Mouse (Mus musculus): ENCODE results near the gene Gm44511.

The Gm44511 gene

GRCm38 (mm10) chr6:128826132-128826531, at the start of gene Gm44511, which contains the start of gene Klrb1b:
Gene Gm44511 (minus strand): TSS chr6:128826315.
Gene Klrb1b (minus strand): TSS chr6:128826331.
- in situ Hi-C loops (cut with MboI; ENCODE audit: low pct_unique_long_range_greater_than_20kb in 1 of 2, low sequenced_read_pairs in 2 of 2, unreplicated experiment in 1 of 2) = loop anchor here (25.0 kb wide), 2 partner anchors 536 to 711 kb away; partner anchors contain the start of gene Gabarapl1 (in 1 of the 2)

DNA sequence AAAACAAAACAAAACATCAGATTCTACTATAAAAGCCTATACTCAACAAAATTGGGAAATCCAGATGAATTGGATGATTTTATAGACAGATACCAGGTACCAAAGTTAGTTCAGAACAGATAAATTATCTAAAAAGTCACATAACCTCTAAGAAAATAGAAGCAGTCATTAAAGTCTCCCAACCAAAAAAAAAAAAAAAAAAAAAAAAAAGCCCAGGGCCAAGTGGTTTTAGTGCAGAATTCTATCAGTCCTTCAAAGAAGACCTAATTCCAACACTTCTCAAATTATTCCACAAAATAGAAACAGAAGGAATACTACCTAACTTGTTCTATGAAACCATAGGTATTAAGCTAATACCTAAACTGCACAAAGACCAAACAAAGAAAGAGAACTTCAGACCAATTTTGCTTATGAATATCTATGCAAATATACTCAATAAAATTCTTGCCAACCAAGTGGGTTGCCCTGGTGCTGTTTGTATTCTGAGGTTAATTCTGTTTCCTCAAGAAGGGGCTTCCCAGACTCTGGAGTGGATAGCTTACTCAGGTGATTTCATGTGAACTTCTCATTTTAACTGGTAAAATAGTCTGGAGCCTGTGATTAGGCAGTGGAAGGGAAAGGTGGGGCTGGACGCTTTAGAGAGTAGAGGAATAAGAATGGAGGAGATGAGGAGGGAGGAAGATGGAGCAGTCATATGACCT, 45.9 kb upstream of the Gm44511 start:
- in situ Hi-C loops (cut with MboI; ENCODE audit: low pct_unique_long_range_greater_than_20kb in 1 of 2, low sequenced_read_pairs in 2 of 2, unreplicated experiment in 1 of 2) = no loop called here

DNA sequence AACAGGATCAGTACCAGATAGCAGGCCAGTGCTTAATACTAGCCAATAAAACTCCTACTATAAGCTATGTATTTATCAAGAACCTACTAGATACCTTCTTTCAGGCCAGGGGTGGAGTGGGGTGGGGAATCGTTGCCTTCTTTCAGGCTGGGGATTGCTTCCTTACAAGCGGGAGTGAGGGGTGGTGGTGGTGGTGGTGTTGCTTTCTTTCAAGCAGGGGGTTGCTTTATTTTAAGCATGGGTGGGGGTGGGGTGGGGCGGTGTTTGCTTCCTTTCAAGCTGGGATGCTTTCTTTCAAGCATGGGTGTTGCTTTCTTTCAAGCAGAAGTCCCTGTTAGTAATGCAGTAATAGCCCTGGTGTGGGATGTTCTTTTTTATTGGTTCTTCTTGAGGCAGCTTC, 42.7 kb upstream of the Gm44511 start:
- in situ Hi-C loops (cut with MboI; ENCODE audit: low pct_unique_long_range_greater_than_20kb in 1 of 2, low sequenced_read_pairs in 2 of 2, unreplicated experiment in 1 of 2) = no loop called here

- in situ Hi-C loops (cut with MboI; ENCODE audit: low pct_unique_long_range_greater_than_20kb in 1 of 2, low sequenced_read_pairs in 2 of 2, unreplicated experiment in 1 of 2) = no loop called here
Measured at GRCm38 (mm10) chr6:128857976-128858375, 31.9 kb upstream of the Gm44511 start.

DNA sequence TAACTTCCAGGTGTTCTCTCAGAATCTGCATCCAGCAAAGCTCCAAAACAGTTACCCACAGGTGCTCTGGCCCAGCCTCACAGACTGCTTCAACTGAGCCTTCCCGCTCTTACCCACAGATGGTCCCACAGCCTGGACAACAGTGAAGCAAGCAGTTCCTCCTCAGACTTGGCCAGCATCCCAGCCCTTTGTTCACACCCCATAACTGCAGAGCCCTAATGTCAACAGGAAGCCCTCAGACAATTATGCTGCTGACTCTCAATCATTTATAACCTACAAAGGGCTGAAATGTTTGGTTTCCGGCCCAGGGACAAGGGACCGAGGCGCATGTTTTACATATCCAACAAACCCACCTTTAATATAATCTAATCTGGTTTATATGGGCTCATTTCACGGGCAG, 30.1 kb upstream of the Gm44511 start:
- in situ Hi-C loops (cut with MboI; ENCODE audit: low pct_unique_long_range_greater_than_20kb in 1 of 2, low sequenced_read_pairs in 2 of 2, unreplicated experiment in 1 of 2) = no loop called here

DNA sequence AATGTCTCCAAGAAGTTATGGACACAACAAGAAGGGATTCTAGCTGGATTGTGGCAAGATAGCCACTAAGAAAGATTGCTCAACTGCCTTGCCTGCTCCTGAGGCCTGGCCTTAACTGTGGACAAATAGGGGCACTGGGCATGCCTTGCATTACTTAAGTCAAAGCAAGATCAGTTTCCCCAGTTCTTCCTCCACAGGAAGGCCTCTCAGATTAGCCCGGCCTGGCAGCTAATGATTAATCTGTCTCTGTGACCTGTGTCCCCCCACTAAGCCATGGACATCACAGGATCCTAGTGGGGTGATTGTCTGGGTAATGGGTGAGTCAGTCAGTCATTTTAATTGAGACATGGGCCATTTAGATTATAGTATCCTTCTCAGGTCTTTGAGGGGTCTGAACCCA, 29.4 kb upstream of the Gm44511 start:
- in situ Hi-C loops (cut with MboI; ENCODE audit: low pct_unique_long_range_greater_than_20kb in 1 of 2, low sequenced_read_pairs in 2 of 2, unreplicated experiment in 1 of 2) = no loop called here

DNA sequence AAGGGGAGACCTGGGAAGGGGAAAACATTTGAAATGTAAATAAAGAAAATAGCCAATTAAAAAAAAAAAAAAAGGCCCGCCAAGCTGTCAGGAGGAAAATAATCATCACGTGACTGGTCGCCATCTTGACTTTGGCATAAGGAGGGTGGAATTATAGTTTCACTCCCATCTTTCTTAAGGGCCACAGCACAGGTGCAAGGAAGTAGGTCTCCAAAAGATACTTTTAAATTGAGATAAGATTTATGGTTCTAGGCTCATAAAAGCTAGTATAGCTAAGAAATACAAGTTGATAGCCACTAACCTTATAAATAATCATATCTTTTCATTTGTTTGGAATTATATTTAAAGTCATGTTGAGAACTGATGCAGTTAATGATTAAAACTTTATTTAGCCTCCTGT, 28.8 kb upstream of the Gm44511 start:
- in situ Hi-C loops (cut with MboI; ENCODE audit: low pct_unique_long_range_greater_than_20kb in 1 of 2, low sequenced_read_pairs in 2 of 2, unreplicated experiment in 1 of 2) = no loop called here

GRCm38 (mm10) chr6:128854024-128854820, 28.1 kb upstream of the Gm44511 start:
- in situ Hi-C loops (cut with MboI; ENCODE audit: low pct_unique_long_range_greater_than_20kb in 1 of 2, low sequenced_read_pairs in 2 of 2, unreplicated experiment in 1 of 2) = no loop called here

- in situ Hi-C loops (cut with MboI; ENCODE audit: low pct_unique_long_range_greater_than_20kb in 1 of 2, low sequenced_read_pairs in 2 of 2, unreplicated experiment in 1 of 2) = no loop called here
Measured at GRCm38 (mm10) chr6:128852766-128853165, 26.7 kb upstream of the Gm44511 start.

DNA sequence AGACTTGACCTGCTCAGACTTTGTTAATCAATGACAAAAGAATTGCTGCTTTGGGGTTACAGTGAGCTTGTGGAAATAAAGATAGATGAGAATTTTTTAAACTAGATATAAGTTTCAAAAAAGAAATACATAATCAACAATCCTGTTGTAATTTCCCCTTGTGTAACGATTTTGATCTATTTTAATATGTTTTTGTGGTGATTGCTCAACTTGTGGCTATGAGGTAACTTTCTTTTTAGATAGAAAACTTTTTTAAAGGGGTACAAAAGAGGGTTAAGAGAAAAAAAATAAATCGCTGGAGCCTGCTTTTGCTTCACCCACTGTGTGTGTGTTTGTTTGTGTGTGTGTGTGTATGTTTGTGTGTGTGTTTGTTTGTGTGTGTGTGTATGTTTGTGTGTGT, 25.0 kb upstream of the Gm44511 start:
- in situ Hi-C loops (cut with MboI; ENCODE audit: low pct_unique_long_range_greater_than_20kb in 1 of 2, low sequenced_read_pairs in 2 of 2, unreplicated experiment in 1 of 2) = no loop called here

- in situ Hi-C loops (cut with MboI; ENCODE audit: low pct_unique_long_range_greater_than_20kb in 1 of 2, low sequenced_read_pairs in 2 of 2, unreplicated experiment in 1 of 2) = no loop called here
Measured at GRCm38 (mm10) chr6:128850671-128851070, 24.6 kb upstream of the Gm44511 start.

- in situ Hi-C loops (cut with MboI; ENCODE audit: low pct_unique_long_range_greater_than_20kb in 1 of 2, low sequenced_read_pairs in 2 of 2, unreplicated experiment in 1 of 2) = loop anchor here (5.0 to 25.0 kb wide), 6 partner anchors 85 to 687 kb away; partner anchors contain the start of gene Gabarapl1 (in 1 of the 2)
Measured at GRCm38 (mm10) chr6:128849902-128850301, 23.8 kb upstream of the Gm44511 start.

DNA sequence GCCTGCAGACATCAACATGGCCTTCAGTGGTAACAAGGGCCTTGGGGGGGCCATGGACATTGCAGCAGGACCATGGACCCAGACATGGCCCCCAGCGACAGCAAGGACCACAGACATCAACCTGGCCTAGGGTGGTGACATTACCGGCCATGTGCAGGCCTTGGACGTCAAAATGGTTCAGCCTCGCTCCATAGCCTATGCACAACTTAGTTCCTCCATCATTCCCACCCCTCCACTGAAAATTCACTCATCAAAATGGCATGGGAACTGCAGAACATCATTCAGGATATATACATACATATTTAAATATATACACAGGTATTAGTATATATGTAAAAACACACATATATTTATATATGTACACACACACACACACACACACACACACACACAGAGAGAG, 21.3 kb upstream of the Gm44511 start:
- in situ Hi-C loops (cut with MboI; ENCODE audit: low pct_unique_long_range_greater_than_20kb in 1 of 2, low sequenced_read_pairs in 2 of 2, unreplicated experiment in 1 of 2) = loop anchor here (5.0 to 25.0 kb wide), 6 partner anchors 83 to 690 kb away; partner anchors contain the start of gene Gabarapl1 (in 1 of the 2)

GRCm38 (mm10) chr6:128845998-128846542, 20.0 kb upstream of the Gm44511 start:
- in situ Hi-C loops (cut with MboI; ENCODE audit: low pct_unique_long_range_greater_than_20kb in 1 of 2, low sequenced_read_pairs in 2 of 2, unreplicated experiment in 1 of 2) = loop anchor here (5.0 to 25.0 kb wide), 6 partner anchors 81 to 691 kb away; partner anchors contain the start of gene Gabarapl1 (in 1 of the 2)

DNA sequence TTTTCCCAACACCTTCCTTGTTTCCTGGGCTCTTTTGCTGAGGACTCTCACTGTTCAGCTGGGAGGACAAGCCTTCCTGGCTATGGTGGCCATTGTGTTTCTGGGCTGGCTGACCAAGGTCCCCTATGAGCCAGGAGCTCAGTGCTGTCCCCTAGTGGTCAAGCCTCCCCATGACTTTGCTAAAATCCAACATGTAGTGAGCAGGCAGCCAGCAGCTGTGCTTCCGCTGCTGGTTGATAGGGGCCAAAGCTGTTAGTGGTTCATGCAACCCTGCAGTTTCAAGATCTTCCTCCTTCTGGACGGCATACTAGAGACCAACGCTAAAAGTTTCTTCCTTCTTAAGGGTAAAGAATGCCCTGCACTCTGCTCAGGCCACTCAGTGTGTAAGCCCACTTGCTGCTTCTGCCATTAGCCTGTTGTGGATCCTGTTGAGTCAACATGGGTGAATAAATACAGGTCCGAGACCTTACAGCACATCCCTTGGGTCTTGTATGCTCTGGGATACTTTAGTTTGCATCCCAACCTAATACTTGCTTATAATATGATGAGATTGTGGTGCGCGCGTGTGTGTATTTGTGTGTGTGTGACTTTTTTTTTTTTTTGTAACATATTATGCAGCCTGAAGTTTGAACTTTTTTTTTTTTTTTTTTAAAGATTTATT, 19.3 kb upstream of the Gm44511 start:
- in situ Hi-C loops (cut with MboI; ENCODE audit: low pct_unique_long_range_greater_than_20kb in 1 of 2, low sequenced_read_pairs in 2 of 2, unreplicated experiment in 1 of 2) = loop anchor here (5.0 to 25.0 kb wide), 6 partner anchors 81 to 692 kb away; partner anchors contain the start of gene Gabarapl1 (in 1 of the 2)

DNA sequence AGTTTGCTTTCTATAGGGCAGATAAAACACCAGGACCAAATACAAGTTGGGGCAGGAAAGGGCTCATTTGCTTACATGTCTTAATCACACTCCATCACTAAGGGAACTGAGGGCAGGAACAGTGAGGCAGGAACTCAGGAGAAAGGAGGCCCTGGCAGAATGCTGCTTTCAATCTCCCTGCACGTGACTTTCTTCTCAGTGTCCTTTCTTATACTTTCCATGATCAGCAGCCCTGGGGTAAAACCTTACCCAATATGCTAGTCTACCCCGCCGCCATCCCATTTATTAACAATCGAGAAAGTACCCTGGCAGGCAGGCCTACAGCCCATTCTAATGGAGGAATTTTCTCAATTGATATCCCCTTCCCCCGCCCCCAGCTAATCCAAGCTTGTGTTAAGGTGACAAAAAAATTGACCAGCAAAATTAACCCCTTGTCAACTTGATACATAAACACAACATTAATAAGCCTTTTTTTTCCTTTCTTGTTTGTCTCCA, 18.5 kb upstream of the Gm44511 start:
- in situ Hi-C loops (cut with MboI; ENCODE audit: low pct_unique_long_range_greater_than_20kb in 1 of 2, low sequenced_read_pairs in 2 of 2, unreplicated experiment in 1 of 2) = loop anchor here (5.0 to 25.0 kb wide), 6 partner anchors 80 to 693 kb away; partner anchors contain the start of gene Gabarapl1 (in 1 of the 2)

GRCm38 (mm10) chr6:128844131-128844530, 18.0 kb upstream of the Gm44511 start:
- in situ Hi-C loops (cut with MboI; ENCODE audit: low pct_unique_long_range_greater_than_20kb in 1 of 2, low sequenced_read_pairs in 2 of 2, unreplicated experiment in 1 of 2) = loop anchor here (10.0 to 25.0 kb wide), 5 partner anchors 79 to 693 kb away; partner anchors contain the start of gene Gabarapl1 (in 1 of the 2)

- in situ Hi-C loops (cut with MboI; ENCODE audit: low pct_unique_long_range_greater_than_20kb in 1 of 2, low sequenced_read_pairs in 2 of 2, unreplicated experiment in 1 of 2) = loop anchor here (10.0 to 25.0 kb wide), 5 partner anchors 79 to 694 kb away; partner anchors contain the start of gene Gabarapl1 (in 1 of the 2)
Measured at GRCm38 (mm10) chr6:128843479-128843992, 17.4 kb upstream of the Gm44511 start.
